Mouse (Mus musculus) kidney, adult 11 months (tissue): ENCODE measurements around the gene Cacna1g.

ENCODE experiments used
- DNase-seq: peaks from one replicate; pipeline ENCODE4 v3.0.0; 2022

Cacna1g gene

GRCm38 (mm10) chr11:94444829-94445228 is 29.2 kb downstream of the Cacna1g start:
- DNase-seq = peak; percentile 63

DNA sequence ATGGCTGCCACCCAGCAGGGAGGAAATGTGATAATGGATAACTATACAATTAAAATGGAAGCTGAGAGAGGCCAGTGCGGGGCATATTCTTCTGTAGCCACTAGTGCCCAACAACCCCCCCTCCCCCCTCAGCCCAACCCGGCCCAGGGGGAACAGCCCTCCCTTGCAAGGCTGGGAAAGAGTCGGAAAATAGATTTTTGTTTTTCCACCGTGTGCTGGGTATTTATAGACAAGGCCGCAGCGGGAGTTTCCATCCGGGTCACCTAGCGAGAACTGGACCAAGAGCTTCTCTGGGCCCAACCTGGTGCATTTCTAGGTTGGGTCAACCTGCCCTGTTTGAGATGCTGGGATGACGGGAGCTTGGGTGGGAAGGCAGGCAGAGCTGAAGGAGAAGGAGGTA is 32.2 kb downstream of the Cacna1g start:
- DNase-seq = no peak

DNA sequence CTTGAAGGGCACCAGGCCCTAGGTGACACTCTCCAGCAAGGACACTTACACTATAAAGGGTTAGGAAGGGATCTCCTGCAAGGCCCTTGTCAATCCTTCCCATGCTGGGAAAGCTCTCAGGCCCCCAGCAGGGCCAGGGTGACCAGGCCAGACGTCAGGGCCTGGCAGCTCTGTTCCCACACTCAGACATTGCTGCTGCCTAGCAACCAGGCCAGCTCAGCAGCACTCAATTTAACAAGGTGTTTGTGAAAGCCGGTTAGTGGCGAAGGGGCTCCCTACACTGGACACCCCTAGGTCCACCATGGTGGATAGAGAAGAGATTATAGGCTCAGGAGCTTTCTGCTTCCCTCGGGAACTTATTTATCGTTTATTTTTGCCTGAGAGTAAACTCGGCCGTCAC is 32.9 kb downstream of the Cacna1g start:
- no peak for DNase-seq

DNA sequence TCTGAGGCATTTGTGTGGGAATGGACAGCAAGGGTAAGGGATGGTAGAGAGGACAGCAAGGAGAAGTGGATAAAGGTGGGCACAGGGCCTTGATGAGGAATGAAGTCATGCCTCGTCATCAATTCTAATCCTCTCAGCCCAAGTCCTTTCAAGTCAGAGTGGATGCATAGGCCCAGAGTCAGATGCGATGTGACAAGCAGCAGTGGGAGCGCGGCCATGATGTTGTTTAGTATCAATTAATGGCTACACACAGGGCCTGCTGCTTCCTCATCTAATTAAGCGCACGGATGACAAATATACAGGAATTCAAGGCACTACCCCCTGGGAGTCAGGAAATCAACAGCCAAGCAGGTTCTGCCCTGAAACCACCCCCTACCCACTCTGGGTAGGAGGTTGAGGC is 33.6 kb downstream of the Cacna1g start:
- DNase-seq = no peak

GRCm38 (mm10) chr11:94429011-94429651 is 44.9 kb downstream of the Cacna1g start:
- peak; percentile 27 for DNase-seq

DNA sequence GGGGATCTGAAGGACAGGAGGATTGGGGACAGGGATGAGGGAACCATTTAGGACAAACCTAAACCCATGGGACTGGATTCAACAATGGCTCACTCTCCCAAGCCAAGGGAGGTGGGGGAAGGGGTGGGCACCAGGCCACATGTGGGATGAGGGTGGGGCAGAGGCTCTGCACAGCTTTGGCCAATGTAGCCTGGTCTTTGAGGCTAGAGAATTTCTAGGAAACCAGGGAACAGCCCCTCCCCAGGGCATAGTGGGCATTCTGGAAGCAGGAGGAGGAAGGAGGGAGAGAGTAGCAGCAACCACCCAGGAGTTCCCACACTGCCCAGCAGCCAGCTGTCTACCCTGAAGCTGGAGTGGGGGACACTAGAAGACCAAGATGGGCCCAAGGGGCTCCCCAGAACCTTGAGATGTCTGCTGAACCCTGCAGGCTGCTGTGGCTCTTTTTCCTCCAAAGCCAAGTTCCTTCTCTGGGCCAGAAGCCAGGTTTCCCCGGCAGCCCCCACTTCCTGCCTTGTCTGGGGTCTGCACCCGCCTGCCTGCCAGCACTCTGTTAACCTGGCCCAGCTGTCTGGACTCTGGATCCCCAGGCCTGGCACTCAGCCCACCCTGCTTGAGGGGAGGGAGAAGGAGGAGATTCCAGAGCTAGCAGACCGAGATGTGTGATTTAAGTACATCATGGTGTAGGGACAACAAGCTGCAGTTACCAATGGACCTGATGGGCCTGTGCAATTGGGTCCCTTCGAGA is 45.7 kb downstream of the Cacna1g start:
- peak; percentile 92 for DNase-seq

- DNase-seq = no peak
Observed at GRCm38 (mm10) chr11:94425656-94426055, 48.3 kb downstream of the Cacna1g start.

DNA sequence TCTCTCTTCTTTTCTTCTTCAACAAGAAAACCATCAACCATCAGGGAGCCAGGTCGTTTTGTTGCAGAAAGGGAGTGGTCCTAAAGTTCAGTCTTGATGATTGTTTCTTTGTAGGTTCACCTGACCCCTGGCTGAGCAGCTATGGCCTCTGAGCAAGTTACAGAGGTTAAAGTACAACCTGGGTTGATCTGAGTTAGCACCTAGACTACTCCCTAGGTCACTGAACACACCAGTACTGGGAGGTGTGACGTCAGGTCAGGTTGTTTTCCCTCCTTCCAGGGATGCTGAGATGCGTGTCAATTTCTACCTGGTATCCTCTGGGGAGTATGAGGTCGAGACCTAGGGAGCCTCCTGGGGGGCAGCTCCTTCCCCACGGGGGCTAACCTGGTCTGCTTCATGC is 48.8 kb downstream of the Cacna1g start:
- peak; percentile 69 for DNase-seq

GRCm38 (mm10) chr11:94424380-94424779 is 49.6 kb downstream of the Cacna1g start:
- no peak for DNase-seq

GRCm38 (mm10) chr11:94423855-94424254 is 50.1 kb downstream of the Cacna1g start:
- no peak for DNase-seq

DNA sequence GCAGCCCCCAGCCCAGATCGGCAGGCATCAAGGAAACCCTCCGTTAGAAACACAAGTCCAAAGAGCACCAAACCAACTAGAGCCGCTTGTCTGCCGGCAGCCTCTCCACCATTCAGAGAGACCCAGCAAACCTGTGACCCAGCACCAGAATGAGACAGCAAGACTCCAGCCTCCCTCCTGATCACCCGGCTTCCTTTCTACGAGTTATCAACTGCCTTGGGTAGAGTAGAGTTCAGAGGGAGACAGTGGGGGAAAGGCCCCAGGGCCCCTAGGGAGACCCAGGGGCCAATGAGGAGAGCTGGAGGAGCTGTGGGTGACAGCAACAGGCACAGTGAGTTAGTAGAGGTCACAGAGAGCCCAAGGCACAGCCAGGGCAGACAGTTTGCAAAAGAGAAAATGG is 53.0 kb downstream of the Cacna1g start:
- no peak for DNase-seq

- peak; percentile 20 for DNase-seq
Observed at GRCm38 (mm10) chr11:94420325-94420724, 53.7 kb downstream of the Cacna1g start.

- no peak for DNase-seq
Observed at GRCm38 (mm10) chr11:94419004-94419727, 54.8 kb downstream of the Cacna1g start.

- no peak for DNase-seq
Observed at GRCm38 (mm10) chr11:94414042-94414441, 60.0 kb downstream of the Cacna1g start.

DNA sequence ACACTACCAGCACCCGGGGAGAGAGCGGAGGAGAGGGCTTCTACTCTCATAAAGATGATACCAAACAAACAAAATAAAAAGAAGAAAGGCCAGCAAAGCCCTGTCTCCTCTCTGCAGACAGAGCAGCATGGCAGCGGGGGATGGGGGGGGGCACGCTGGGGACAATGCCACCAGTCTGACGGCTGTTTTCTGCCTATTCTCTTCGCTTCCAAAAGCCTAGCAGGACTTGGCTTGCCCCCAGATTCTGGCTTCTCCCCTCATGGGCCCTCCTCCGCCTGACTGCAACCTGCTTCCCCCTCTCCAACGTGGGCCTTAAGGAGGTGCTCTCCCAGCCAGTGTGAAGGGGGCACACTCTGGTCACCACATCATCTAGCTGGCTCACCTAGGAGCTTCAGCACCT is 60.5 kb downstream of the Cacna1g start:
- no peak for DNase-seq

DNA sequence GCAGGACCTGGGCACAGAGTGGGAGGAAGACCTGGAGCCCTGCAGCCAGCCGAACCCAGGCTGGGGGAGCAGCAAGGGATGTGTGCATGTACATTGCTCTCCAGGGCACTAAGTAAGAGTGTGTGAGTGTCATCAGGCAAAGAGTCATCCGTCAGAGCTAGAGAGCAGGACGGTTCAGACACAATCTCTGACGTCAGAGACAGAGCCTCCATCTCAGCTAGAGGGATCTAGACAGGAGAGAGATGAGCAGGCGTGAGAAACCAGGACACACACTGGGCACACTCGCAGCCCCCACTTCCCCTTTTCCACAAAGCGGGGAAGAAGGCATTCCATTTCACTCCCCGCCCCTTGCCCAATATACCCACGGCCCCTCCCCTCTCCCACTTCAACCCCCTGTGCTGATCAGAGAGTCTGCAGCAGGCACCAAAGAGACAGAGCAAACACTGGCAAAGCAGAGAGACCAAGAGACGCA is 61.0 kb downstream of the Cacna1g start:
- DNase-seq = no peak

DNA sequence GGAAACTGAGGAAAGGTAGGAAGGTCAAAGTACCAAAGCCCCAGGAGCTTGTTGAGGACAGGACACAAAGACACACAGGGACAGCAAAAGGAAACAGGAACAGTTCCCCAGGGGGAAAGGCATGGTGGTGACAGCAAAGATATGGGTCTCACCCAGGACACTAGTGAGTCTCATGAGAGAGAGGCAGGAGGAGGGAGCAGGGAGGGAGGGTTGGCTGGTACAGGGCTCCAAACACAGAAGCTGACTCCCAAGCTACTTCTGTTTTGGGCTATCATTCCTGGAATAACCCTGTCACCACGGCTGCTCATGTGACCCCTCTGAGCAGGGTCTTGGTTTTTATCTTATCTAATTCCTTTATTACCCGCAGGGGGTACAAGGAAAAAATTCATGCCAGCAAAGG is 61.4 kb downstream of the Cacna1g start:
- no peak for DNase-seq

GRCm38 (mm10) chr11:94407803-94408321 is 66.1 kb downstream of the Cacna1g start:
- no peak for DNase-seq

GRCm38 (mm10) chr11:94405348-94405747 is 68.7 kb downstream of the Cacna1g start:
- no peak for DNase-seq

GRCm38 (mm10) chr11:94404641-94405260 is 69.2 kb downstream of the Cacna1g start:
- DNase-seq = peak; percentile 72

DNA sequence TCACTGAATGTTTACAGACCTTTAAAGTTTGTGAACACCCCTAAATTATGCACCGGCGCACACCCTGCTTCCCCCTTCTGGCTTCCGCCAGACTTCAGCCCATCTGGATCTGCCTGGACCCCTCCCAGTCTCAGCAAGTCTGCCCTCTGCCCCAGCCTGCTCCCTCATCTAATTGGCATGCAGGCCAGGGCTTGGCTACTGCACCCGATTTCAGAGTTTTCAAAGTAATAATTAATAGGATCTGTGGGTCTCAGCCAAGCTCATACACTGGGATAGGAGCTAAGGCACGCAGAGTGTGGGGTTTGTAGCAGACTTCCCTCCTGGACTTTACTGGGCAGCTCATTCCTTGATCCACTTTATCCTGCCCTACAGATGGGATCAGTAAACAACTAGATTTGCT is 69.8 kb downstream of the Cacna1g start:
- DNase-seq = peak; percentile 91

GRCm38 (mm10) chr11:94403757-94404156 is 70.2 kb downstream of the Cacna1g start:
- peak; percentile 49 for DNase-seq

- no peak for DNase-seq
Observed at GRCm38 (mm10) chr11:94402731-94403130, 71.3 kb downstream of the Cacna1g start.
